In genomic region chr5:123524393-123524750, GRCm38 (mm10) we compare ENCODE assay signal across 8 mouse cellular contexts. TPM values are rescaled to one million over a fixed set of nuclear protein-coding genes. Genes with fewer than 3 reads are reported as not detected.
DNase-seq lines count a peak whose midpoint lies in the region; ATAC-seq and TF ChIP-seq lines count a peak whose summit lies in the region.

No protein-coding gene starts in this region.

- TF ChIP-seq POLR2A in bone marrow, adult 2 months (IDR thresholded peaks at IDR 0.05; ENCODE audit: borderline replicate concordance, control insufficient read depth, low read depth, low read length): no peak

- H3K36me3 ChIP-seq in kidney, embryonic 14.5 days (ENCODE audit: control insufficient read depth, insufficient read depth, low read length): peaks cover 12% of the 10 kb centered on the region
- peaks cover 27% of the 10 kb centered on the region for H3K36me3 ChIP-seq in hindbrain, embryonic 10.5 days

- H3K9me3 ChIP-seq in kidney, embryonic 14.5 days (ENCODE audit: control insufficient read depth, low read length): no peaks in the 10 kb centered on the region
- H3K9me3 ChIP-seq in hindbrain, embryonic 10.5 days: no peaks in the 10 kb centered on the region

- no peak for DNase-seq in kidney, postnatal 14 days
- DNase-seq in hindbrain, embryonic 10.5 days (ENCODE audit: low spot score): no peak
- DNase-seq in gastrocnemius, postnatal 14 days: no peak
- no peak for DNase-seq in cerebellum, adult 8-10 months
- DNase-seq in thymus, postnatal 14 days: no peak

- no peaks in the 10 kb centered on the region for H3K27me3 ChIP-seq in kidney, embryonic 14.5 days (ENCODE audit: control insufficient read depth, insufficient read depth, low read length)
- no peaks in the 10 kb centered on the region for H3K27me3 ChIP-seq in hindbrain, embryonic 10.5 days (ENCODE audit: insufficient read depth, poor library complexity, severe bottlenecking)

- H3K4me2 ChIP-seq in kidney, embryonic 14.5 days (replicated peaks; ENCODE audit: low read depth, low read length): peak overlapping the region; percentile 90

- ATAC-seq in kidney, embryonic 14.5 days (ENCODE audit: low FRiP score, low TSS enrichment): peak; percentile 97
- ATAC-seq in megakaryocyte-erythroid progenitor cell, adult 5-6 weeks (replicated peaks; ENCODE audit: low FRiP score, low TSS enrichment, poor library complexity, severe bottlenecking): peak; percentile 72

- no peak overlapping the region for H3K27ac ChIP-seq in kidney, embryonic 14.5 days (ENCODE audit: low read depth, low read length)
- H3K27ac ChIP-seq in bone marrow, adult 2 months (ENCODE audit: control insufficient read depth, insufficient read depth, low read depth, low read length, poor library complexity): peak overlapping the region; percentile 75
- peak overlapping the region; percentile 92 for H3K27ac ChIP-seq in hindbrain, embryonic 10.5 days

- 0 out of 2 replicates have a peak overlapping the region, but pooled peaks have one; percentile 31 for H3K9ac ChIP-seq in kidney, embryonic 14.5 days (ENCODE audit: low read depth, low read length)

- WGBS in kidney, embryonic 14.5 days: 2% methylated on average over 27 of the region's 27 CpGs
- WGBS in bone marrow, adult 2 months: under 1% methylated on average over 25 of the region's 27 CpGs
- 1% methylated on average over 27 of the region's 27 CpGs for WGBS in hindbrain, embryonic 10.5 days

- H3K4me3 ChIP-seq in kidney, embryonic 14.5 days (ENCODE audit: low read length): peak overlapping the region; percentile 93
- H3K4me3 ChIP-seq in bone marrow, adult 2 months (replicated peaks; ENCODE audit: control insufficient read depth, low read depth, low read length): peak overlapping the region; percentile 95
- H3K4me3 ChIP-seq in hindbrain, embryonic 10.5 days: peak overlapping the region; percentile 97

- H3K4me1 ChIP-seq in kidney, embryonic 14.5 days (ENCODE audit: control insufficient read depth, insufficient read depth, low read length): peaks cover 4% of the 10 kb centered on the region; the same call in 1 of the 2 replicates
- H3K4me1 ChIP-seq in bone marrow, adult 2 months (ENCODE audit: control insufficient read depth, insufficient read depth, low read length): peaks cover 2% of the 10 kb centered on the region
- peaks cover 33% of the 10 kb centered on the region for H3K4me1 ChIP-seq in hindbrain, embryonic 10.5 days (replicated peaks)

- peak; percentile 5; the same call in 1 of the 2 replicates for TF ChIP-seq CTCF in bone marrow, adult 2 months (IDR thresholded peaks at IDR 0.05; ENCODE audit: control insufficient read depth, insufficient read depth, low read length)

- intact Hi-C loops in gastrocnemius, postnatal 14 days (cut with DNase I; ENCODE audit: low total_unique reads): no loop called here

RNA-seq across cellular contexts. Expression of gene Diablo, which starts 0.4 kb away (rescaled TPM):
- 113 and 118 TPM in 2 replicates for polyA plus RNA-seq in kidney, embryonic 14.5 days (2014; fragmentation: Nextera tagmentation; extraction: Ambion mirVana)
- polyA plus RNA-seq in bone marrow, adult 2 months (2011; ENCODE audit: insufficient read depth, insufficient read length, low replicate concordance, missing spikeins): 26.6 and 36.7 TPM in 2 replicates
- 149 and 152 TPM in 2 replicates for polyA plus RNA-seq in hindbrain, embryonic 10.5 days (2016; fragmentation: Nextera tagmentation; extraction: Ambion mirVana)
- 70.4 and 76.8 TPM in 2 replicates for total RNA-seq in megakaryocyte-erythroid progenitor cell, adult 5-6 weeks (2014; fragmentation: Nextera tagmentation)
- 49.8 and 71.1 TPM in 2 replicates for total RNA-seq in megakaryocyte-erythroid progenitor cell, adult 5-6 weeks (2017)
- 10 to 100 TPM; 35.7 to 36.8 TPM for total RNA-seq in gastrocnemius, postnatal 14 days (2021)

RNA-seq across cellular contexts. Expression of gene Gm49027, which starts 0.9 kb away (rescaled TPM):
- polyA plus RNA-seq in kidney, embryonic 14.5 days (2014; fragmentation: Nextera tagmentation; extraction: Ambion mirVana): 0.34 and 0.49 TPM in 2 replicates
- 1.3 TPM in 1 of 2 replicates, not detected in the other for polyA plus RNA-seq in bone marrow, adult 2 months (2011; ENCODE audit: insufficient read depth, insufficient read length, low replicate concordance, missing spikeins)
- polyA plus RNA-seq in hindbrain, embryonic 10.5 days (2016; fragmentation: Nextera tagmentation; extraction: Ambion mirVana): not detected in 2 replicates
- total RNA-seq in megakaryocyte-erythroid progenitor cell, adult 5-6 weeks (2014; fragmentation: Nextera tagmentation): 4.2 TPM in 1 of 2 replicates, not detected in the other
- total RNA-seq in megakaryocyte-erythroid progenitor cell, adult 5-6 weeks (2017): 0.23 TPM in 1 of 2 replicates, not detected in the other
- total RNA-seq in gastrocnemius, postnatal 14 days (2021): under 1 TPM; 0.16 to 0.29 TPM

RNA-seq across cellular contexts. Expression of gene B3gnt4, which starts 14.1 kb away (rescaled TPM):
- polyA plus RNA-seq in kidney, embryonic 14.5 days (2014; fragmentation: Nextera tagmentation; extraction: Ambion mirVana): 1.0 TPM in 1 of 2 replicates, not detected in the other
- not detected in 2 replicates for polyA plus RNA-seq in bone marrow, adult 2 months (2011; ENCODE audit: insufficient read depth, insufficient read length, low replicate concordance, missing spikeins)
- 1.3 and 1.4 TPM in 2 replicates for polyA plus RNA-seq in hindbrain, embryonic 10.5 days (2016; fragmentation: Nextera tagmentation; extraction: Ambion mirVana)
- 0.94 TPM in 1 of 2 replicates, not detected in the other for total RNA-seq in megakaryocyte-erythroid progenitor cell, adult 5-6 weeks (2014; fragmentation: Nextera tagmentation)
- total RNA-seq in megakaryocyte-erythroid progenitor cell, adult 5-6 weeks (2017): 0.30 and 0.38 TPM in 2 replicates
- not detected for total RNA-seq in gastrocnemius, postnatal 14 days (2021)

RNA-seq across cellular contexts. Expression of gene Il31, which starts 35.1 kb away (rescaled TPM):
- not detected in 2 replicates for polyA plus RNA-seq in kidney, embryonic 14.5 days (2014; fragmentation: Nextera tagmentation; extraction: Ambion mirVana)
- 1.8 TPM in 1 of 2 replicates, not detected in the other for polyA plus RNA-seq in bone marrow, adult 2 months (2011; ENCODE audit: insufficient read depth, insufficient read length, low replicate concordance, missing spikeins)
- not detected in 2 replicates for polyA plus RNA-seq in hindbrain, embryonic 10.5 days (2016; fragmentation: Nextera tagmentation; extraction: Ambion mirVana)
- total RNA-seq in megakaryocyte-erythroid progenitor cell, adult 5-6 weeks (2014; fragmentation: Nextera tagmentation): not detected in 2 replicates
- not detected in 2 replicates for total RNA-seq in megakaryocyte-erythroid progenitor cell, adult 5-6 weeks (2017)
- not detected for total RNA-seq in gastrocnemius, postnatal 14 days (2021)

RNA-seq across cellular contexts. Expression of gene Lrrc43, which starts 35.3 kb away (rescaled TPM):
- not detected in 2 replicates for polyA plus RNA-seq in kidney, embryonic 14.5 days (2014; fragmentation: Nextera tagmentation; extraction: Ambion mirVana)
- not detected in 2 replicates for polyA plus RNA-seq in bone marrow, adult 2 months (2011; ENCODE audit: insufficient read depth, insufficient read length, low replicate concordance, missing spikeins)
- 0.07 and 0.31 TPM in 2 replicates for polyA plus RNA-seq in hindbrain, embryonic 10.5 days (2016; fragmentation: Nextera tagmentation; extraction: Ambion mirVana)
- total RNA-seq in megakaryocyte-erythroid progenitor cell, adult 5-6 weeks (2014; fragmentation: Nextera tagmentation): not detected in 2 replicates
- total RNA-seq in megakaryocyte-erythroid progenitor cell, adult 5-6 weeks (2017): not detected in 2 replicates
- not detected for total RNA-seq in gastrocnemius, postnatal 14 days (2021)
